Mouse (Mus musculus) ovary, adult 10 weeks (tissue): Measurements from ENCODE around the gene 4932438H23Rik. TPM values are rescaled to one million over a fixed set of nuclear protein-coding genes. Genes with fewer than 3 reads are reported as not detected.

Experiments used
- polyA plus RNA-seq: library from polyadenylated mRNA; stranded (reverse); fragments of 350-450 nt; fragmentation: Illumina TruSeq; extraction: RNeasy Lipid Tissue Mini Kit (QIAGEN cat#74804); gene quantifications from one replicate; pipeline ENCODE4 v1.2.3, GENCODE M21; 2014

4932438H23Rik gene
- polyA plus RNA-seq = 0.60 TPM

GRCm38 (mm10) chr16:91095022-91095421, at the start of gene 4932438H23Rik:
Gene 4932438H23Rik, minus strand, starts transcription at chr16:91095122.

DNA sequence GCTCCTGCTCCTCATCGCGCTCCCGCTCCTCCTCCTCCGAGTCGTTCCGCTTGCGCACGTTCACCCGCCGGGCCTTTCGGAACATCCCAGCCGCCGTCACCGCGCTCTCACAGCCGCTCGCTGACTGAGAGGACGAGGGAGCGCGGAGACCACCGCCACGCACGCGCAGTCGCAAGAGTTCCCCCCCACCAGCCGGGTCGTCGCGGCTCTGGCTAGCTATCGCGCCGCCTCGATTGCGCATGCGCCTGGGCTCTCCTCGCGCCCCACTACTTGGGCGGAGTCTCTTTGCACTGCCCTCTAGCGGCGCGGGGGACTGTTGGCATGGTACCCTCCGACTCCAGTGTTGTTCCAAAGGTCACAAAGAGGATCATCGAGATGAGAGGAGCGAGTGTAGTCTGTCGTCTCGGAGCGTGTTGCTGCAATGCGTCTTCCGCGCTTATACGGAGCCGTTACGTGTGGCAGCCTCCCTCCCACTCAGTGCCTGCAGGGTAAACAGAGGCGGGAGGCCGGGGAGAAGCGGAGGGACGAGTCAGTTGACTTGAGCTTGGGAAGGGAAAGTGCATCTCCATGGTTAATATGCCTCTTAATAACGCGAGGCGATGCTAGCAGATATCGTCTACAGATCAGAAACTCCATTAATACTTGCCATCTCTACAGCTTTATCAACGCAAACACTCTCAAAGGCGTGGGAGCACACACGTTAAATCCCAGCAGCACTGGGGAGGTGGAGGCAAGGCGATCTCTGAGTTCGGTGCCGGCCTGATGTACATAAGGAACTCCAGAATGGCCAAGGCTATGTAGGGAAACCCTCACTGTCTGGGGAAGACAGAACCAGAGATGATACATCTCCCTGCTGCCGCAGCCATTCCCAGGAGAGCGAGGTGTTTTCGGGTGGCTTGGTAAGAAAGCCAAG, 50.4 kb downstream of the 4932438H23Rik start, which contains the start of gene Paxbp1:
Paxbp1 (minus strand) TSS at position 274 of the 913 bp plus-strand sequence.

GRCm38 (mm10) chr16:91011021-91011683, 83.8 kb downstream of the 4932438H23Rik start, which contains the start of gene Synj1:
Gene Synj1, minus strand, starts transcription at chr16:91011308.

Other genes with a start within 250 kb of the 4932438H23Rik start
- gene Cfap298, start 160.0 kb downstream of the 4932438H23Rik start, polyA plus RNA-seq = 6.5 TPM
- 31.1 TPM for gene Synj1, start 83.8 kb downstream of the 4932438H23Rik start, polyA plus RNA-seq
- gene Paxbp1, start 50.6 kb downstream of the 4932438H23Rik start, polyA plus RNA-seq = 91.2 TPM
- not detected for gene Olig2, start 130.3 kb upstream of the 4932438H23Rik start, polyA plus RNA-seq
- gene Olig1, start 174.7 kb upstream of the 4932438H23Rik start, polyA plus RNA-seq = not detected